Mouse (Mus musculus): ENCODE results near the gene Gm10964.

Gene Gm10964

DNA sequence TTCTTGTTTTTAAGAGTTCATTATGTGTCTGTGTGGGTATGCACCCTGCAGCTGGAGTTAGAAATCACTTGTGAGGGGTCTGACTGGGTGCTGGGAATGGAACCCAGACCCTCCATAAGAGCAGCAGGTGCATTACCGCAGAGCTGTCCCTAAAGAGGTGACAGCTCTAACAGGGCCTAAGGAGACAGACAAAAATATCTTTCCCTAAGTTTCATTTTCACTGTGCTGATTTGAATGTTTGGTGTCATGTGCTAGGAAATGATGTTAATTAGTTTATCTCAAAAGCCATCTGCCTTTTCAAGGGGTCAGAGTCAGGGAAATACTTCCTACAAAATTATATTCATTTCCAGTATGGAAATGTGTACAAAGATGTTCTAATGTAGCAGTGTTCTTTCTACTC lies at the start of gene Gm10964:
TSS of gene Gm10964 (plus strand) at position 38 of the 400 bp plus-strand sequence.
- no peak for DNase-seq

DNA sequence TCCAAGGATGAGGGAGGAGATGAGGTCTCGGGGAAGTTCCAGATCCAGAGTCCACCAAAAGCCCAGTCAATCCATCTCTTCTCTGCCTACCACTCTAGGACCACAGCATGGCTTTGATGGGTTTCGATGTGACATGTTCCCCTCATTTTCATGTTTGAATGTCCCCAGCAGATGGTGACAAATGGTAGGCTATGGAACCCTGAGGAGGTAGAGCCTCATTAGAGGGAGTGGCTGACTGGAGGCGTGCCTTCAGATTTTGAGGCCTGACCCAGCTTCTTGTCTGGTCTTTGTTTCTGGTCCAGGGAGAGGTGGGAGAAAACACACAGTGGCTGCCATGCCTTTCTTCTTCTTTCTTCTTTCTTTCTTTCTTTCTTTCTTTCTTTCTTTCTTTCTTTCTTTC lies 48.7 kb upstream of the Gm10964 start:
- no peak for DNase-seq

DNA sequence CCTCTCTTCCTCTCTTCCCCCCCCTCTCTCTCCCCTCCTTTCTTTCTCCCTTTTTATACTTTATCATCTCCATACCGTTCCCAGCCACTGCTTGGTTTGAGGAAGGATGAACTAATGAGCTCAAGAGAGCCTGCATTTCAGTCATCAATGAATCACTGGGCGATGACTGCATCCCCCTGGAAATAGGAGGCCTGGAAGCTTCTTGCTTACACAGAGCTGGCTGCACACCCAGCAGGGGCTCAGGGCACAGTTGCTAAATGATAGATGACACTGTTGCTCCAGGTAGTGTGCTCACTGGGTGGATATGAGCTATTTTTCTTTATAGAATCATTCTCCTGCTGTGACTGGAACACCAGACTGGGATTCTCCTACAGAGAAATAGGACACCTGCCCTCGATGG lies 43.6 kb upstream of the Gm10964 start:
- no peak for DNase-seq

DNA sequence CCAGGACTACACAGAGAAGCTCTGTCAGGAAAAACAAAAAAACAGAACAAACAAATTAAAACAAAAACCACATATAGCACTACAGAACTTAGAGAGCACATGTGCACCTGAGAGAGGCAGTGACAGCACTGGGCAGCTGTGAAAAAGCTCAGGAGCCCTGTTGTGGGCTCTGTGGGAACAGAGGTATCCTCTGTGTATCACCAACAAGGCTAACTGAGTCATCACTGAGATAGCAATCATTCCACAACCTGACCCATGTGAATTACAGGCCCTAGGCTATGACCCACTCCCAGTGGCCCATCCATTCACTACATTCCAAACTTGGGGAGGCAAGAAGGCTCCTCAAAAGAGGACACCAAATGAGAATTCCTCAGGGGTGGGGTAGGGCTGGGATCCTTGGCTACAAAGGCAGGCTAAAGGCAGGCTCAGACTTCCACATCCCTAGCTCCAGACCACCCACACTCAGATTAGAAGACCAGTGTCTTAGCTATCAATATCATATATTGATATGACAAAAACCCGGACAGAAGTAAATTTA lies 42.7 kb upstream of the Gm10964 start:
- DNase-seq: no peak

DNA sequence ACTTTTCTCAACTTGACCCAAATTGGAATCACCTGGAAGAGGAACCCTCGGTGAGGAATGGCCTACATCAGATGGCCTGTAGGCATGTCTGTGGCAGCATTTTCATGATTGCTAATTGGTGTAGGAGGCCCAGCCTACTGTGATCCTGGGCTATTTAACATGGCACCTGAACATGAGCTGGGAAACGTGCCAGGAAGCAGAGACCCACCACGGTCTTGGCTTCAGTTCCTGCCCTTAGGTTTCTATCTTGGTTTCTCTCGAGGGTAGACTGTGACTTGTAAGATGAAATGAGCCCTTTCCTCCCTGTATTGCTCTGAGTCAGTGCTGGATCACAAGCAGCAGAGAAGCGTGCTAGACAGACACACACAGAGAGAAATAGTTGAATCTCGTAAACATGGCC lies 34.5 kb upstream of the Gm10964 start:
- no peak for DNase-seq

DNA sequence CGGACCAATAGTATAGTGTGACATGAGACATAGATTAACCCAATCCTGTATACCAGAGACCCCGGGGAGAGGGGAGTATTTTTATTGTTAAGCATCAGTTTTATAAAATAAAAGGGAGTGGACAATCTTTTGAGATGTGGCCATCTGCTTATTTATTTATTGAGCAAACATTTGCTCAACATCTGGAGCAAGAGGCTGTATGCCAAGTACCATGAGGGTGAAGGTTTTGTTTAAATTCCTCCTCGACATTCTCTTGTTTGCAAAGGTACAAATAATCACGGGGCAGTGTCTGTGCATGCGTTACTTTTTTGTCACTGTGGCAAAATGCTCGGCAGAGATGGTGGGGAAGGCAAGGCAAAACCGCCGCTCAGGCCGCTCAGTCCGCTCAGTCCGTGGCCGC lies 33.7 kb upstream of the Gm10964 start:
- no peak for DNase-seq

DNA sequence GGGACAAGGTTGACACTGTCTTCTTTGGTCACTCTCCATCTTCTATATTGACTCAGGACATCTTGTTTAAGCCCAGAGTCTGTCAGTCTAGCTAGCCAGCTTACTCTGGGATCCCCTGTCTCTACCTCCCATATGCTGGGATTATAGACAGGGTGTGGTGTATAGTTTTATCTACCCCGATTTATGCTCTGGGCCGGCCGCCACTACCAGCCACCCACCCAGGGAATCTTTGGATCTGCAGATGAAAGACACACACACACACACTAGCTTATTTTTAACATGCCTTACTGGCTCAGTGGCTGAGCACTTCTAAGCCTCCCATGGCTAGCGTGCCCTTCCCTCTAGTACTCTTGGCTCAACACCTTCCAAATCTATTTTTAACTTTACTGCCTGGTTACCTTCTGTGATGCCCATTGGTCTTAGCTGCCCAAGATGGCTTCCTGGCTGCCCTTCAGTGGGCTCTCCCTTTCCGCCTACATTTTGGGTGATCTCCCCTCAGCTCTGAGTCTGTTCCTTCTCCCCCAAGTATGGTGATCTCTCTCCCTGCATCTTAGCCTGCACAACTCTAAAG lies 29.6 kb upstream of the Gm10964 start:
- no peak for DNase-seq

DNA sequence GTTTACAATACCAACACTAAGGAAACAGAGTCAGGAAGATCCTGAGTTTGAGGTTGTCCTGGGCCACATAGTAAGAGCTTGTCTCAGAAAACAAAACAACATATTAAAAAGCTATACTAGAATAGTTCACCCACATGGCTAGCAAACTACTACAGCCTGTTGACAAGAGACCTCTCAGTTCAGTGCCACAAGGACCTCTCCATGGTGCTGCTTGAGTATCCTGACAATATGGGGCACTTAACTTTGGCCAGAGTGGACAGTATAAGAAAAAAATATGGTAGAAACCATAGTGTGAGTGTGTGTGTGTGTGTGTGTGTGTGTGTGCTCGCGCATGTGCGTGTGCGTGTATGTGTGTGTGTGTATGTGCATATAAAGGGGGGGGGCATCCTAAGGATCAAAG lies 27.0 kb upstream of the Gm10964 start:
- DNase-seq: no peak

DNA sequence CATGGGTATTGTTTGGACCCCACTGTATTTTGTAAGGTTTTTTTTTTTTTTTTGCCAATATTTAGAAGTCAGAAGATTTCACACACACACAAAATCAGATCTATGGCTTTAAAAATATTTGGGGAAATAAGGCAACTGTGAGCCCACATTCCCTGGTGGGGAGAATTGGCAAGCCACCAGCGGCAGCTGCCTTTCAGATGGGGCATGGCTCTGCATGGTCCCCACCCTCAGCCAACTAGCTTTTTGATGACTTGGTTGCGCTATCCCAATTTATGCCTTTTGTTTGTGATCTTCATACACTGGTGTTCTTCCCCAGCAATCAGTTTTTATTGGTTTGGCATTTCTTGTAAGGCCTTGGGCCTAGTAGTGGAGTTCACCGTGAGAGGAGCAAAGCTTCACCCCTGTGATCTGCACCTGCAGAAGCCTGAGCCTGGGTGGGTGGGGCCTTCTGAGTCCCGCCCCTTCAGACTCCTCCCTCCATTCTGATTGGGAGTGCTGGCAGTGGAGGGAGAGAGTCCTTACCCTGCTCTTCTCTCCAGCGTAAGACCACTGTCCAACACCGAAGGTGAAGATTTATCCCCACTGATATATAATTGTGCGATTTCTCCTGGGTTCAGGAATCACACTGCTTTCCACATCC lies 24.8 kb upstream of the Gm10964 start:
- DNase-seq: no peak

DNA sequence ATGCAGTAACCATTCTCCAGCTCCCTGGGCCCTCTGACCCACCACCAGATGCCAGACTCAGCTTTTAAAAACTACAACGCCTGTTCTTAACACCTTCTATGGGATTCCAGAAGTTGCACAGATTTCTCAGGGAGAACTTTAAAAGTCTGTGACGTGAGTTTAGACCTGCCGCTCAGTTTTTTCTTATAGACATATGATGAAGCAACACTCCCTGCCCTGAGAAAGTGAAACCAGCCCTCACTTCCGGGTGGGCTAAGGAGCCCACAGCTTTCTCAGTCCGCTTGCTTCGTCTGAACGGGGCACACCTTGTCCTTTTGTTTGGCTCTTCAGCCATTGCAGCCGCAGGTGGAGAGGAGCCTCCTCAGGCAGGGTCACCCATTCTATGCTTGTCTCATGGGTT lies 24.2 kb upstream of the Gm10964 start:
- no peak for DNase-seq

DNA sequence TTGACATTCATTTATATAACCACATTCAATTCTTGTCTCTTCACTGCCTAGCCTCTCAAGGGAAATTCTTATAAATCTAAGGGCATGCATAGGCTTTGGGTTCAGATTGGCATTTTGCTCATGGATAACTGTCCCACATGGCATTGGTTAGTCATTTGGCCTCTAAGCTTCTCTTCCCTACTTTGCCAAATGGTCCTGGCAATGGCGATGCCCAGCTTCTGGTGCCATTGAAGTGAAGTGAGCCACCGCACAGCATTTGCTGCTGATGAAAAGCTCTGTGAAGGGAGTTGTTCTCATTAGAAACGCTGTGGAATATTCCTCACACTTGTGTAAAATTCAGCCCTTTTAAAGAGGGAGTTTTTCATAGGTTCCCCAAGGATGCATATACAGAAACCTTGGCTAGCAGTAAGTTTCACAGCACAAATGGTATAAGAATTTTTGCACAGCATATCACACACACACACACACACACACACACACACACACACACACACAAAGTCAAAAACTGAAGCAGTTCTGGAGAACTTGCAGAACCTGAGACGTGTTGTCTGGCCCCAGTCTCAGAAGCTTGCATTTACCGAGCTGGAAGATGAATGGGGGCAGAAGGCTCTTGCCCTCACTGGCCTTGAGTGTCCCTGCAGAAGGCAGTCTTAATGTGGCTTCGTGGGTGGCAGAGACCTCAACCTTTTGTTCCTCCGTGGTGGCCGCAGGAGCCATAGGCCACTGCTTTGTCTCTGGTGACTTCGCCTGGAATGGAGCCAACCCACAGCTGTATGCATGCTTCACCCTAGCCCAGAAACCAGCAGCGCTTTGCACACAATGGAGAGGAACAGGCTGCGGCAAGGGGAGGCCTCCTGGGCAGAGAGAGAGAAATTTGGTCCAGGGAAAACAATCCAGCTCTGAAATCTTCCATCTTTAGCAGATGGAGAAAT lies 23.1 kb upstream of the Gm10964 start:
- no peak for DNase-seq

DNA sequence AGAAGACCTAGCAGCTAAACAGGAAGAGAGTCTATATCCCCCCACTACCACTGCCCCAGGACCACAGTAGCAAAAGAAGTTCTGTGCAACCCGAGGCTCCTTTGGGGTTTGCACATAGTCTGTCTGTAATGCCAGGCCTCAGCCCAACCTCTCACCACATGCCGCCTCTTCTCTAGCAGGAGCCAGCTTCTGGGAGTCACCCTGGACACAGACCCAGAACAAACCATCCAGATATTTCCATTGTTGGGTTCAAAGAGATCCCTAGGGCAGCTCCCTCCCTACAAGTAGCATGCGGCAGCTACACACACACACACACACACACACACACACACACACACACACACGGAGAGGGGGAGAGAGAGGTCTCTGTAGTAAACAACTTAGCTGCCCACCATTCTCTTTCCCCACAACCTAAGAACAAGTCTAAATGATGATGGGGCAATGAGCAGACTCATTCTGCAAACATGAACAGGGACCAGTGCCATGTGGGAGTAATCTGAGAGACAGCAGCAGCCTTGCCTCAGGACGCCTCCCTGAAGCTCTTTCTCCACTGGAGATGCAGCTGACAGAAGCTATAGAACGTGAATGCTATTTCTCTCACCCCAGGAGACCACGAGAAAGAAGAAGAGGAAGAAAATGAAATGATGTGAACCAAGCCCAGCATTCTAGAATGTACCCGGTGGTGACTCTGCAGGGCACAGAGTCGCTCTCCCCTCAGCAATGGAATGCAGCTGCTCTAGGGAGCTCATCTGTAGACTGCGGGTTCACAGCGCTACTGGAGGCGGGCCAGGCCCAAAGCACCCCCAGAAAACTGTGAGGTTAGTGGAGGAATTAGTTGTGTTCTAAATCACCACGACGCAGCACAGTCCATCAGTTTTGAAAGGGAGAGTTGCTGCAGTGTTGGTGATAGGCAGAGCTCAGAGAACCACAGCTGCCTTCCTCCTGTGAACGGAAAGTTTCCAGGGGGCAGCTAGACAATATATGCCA lies 22.1 kb upstream of the Gm10964 start:
- DNase-seq: no peak

DNA sequence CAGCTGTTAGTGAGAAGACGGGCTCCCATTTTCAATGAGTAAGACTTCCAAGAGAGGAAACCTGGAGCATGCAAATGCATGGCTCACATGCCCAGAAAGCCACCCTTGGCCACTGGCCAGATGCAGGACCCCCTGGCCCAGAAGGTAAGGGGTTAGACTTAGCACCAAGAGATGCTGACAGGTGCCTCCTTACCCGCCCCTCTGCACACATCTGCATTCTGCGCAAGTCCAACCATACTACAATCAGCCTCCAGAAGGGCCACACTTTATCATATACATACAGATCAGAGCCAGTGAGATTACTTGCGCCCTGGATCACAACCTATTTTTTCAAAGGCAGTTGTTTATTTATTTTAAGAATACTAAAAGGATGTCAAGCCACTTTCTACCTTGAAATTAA lies 20.4 kb upstream of the Gm10964 start:
- DNase-seq: no peak

DNA sequence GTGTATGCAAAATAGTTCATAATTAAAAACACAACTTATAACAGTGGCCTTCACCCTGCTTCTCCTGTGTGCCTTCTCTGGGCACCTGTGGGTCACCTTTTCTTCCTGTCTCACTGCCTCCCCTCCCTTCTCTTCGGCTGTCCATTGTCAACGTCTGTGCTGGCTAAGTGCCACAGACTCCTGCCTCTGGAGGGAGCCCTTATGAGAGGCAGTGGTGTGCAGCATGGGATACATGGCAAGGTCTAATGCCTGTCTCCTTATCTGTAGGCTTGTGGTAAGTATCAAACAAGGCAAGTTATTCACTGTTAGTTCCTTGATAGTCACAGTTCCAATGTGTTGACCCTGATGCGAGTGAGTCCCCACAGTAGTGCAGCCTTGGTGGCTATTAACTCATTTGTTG lies 15.0 kb upstream of the Gm10964 start:
- DNase-seq: peak; percentile 24

DNA sequence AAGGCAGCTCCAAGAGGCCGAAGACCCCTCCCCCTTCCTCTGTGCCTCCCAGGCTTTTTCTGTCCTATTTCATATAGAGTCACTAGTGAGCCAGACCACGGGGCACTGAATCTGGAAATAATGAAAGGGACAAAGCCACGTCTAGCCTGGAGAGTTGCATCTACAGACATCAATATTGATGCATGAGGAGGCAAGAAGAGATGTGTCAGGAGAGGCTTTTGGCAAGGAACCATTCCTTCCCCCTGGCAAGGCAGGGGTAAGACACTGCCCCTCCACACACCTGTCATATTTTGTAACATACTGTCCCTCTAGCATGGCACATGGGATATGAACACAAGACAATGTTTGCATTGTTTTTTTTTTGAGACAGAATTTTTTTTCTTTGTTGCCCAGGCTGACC lies 12.5 kb upstream of the Gm10964 start:
- DNase-seq: no peak

DNA sequence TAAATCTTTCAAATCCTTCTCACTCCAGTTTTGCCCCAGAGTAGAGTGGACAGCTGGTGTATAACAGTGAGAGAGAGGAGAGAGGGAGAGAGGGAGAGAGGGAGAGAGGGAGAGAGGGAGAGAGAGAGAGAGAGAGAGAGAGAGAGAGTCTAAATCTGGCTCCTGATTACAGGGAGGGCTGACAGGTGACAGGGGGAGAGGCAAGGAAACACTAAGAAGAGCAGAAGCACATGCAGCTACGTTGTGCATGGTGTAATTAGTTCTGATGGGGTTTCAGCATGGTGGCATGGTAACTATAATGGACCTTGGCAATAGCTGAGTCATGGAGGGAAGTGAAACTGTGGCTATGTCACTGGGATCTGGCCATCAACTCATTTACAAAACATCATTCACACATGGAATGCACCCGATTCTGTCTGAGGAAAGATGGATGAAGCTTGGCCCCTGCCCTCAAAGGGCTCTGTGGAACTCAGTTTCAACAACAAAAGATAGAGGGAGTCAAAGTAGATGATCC lies 11.3 kb upstream of the Gm10964 start:
- no peak for DNase-seq

DNA sequence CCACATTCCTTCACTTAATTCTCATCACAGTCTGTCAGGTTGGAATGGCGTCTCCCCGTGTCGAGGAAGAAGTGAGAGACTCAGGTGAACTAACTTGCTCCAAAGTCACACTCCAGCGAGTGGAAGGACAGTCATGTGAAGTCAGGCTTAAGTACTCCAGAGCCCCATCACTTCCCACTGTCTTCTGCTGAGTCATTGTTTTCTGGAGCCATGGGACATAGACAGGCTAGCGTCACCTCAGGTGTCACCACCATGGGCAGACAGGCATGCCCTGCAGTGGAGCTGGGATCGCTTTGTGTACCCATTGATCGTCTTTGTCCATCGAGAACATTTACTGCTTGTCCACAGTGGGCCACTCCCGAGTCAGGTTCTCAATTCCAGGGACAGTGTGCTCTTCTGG lies 9.3 kb upstream of the Gm10964 start:
- DNase-seq: no peak

DNA sequence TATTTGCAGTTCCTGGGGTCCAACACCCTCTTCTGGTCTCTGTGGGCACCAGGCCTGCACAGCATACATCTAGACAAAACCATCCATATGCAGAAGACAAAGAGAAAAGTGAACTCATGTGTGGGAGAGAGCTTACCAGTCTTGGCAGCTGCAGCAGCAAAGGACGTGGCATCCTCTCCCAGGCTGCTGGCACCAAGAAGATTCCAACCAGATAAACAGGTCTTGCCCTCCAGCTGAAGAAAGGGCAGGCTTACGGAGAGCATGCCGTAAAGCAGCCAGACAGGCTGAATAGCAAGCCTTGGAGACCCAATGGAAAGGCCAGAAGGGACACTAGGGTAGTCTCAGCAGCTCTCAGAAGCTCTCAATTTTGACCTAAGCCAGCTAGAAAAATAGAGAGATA lies 7.0 kb upstream of the Gm10964 start:
- DNase-seq: no peak

DNA sequence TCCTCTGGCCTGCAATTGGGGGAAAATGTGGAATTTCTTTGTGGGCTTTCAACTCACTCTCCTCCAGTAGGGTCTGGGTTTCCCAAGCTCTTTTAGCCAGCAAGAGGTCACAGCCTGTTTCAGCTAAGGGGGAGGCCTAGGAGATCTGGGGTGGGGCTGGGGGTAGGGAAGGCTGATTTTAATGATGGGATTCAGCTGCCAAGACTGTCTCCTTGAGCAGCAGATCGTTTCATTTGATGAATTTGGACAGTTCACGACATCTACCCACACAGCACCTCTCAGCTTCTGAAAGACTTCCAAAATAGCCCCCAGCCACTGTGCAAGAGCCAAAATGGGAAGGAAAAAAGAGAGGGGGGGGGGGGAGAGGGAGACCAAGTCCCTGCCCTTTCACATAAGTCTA lies 6.0 kb upstream of the Gm10964 start:
- no peak for DNase-seq

DNA sequence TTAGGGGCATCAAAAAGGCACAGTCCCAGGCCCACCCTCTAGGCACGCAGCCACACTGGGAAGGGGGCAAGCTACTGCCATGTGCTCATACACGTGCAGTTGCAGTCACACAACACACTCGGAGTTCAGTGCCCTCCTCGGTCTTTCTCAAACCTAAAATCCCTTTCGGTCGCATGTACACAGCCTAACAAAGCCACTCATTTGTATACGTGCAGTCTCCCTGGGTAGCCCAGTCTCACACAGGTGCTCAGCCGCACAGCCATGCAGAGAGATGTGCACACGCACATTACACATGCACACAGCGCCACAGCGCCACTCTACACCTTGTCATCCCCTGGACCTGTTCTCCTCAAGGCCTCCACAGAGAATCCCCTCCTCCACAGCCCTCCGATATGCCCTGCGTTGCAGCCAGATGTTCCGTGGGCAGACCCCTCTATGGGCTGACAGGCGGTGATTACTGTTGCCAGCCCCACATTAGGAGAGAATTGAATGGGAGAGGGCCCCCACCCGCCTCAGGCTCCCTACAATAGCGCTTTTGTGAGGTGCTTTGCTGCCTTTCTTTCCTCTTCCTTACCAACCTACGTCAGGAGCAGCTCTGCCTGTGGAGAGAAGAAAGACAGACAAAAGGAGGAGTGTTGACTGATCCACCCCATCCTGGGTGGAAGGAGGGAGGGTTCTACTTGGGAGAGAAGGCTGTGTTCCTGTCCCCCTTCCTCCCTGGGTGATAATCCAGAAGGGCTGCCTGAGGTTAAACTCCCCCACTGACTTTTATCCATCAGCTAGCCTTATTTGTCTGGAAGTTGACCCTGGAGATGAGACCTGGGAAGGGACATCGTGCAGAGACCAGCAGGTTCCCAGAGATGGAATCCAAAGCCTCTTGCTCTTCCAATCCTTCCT lies 5.1 kb upstream of the Gm10964 start:
- no peak for DNase-seq
